Mouse (Mus musculus) thymus, adult 2 months (tissue): ENCODE results near the gene Hook2. TPM values are rescaled to one million over a fixed set of nuclear protein-coding genes. Genes with fewer than 3 reads are reported as not detected.

Experiments
- DNase-seq: peaks from one replicate; pipeline ENCODE4 v3.0.0; 2021
- H3K27ac ChIP-seq: fragments of 200-500 bp; 2 replicates; pipeline ENCODE4 v1.5.1; 2012; ENCODE audit warnings: low read length, control low read depth; ENCODE audit not compliant: control insufficient read depth, insufficient read depth
- H3K27me3 ChIP-seq: fragments of 200-500 bp; 2 replicates; pipeline ENCODE4 v1.6.1; 2012; ENCODE audit warnings: mild to moderate bottlenecking, low read length, moderate library complexity, mixed read lengths; ENCODE audit not compliant: control insufficient read depth, insufficient read depth
- H3K36me3 ChIP-seq: fragments of 200-500 bp; 2 replicates; pipeline ENCODE4 v1.6.1; 2012; ENCODE audit warnings: mild to moderate bottlenecking, low read length, moderate library complexity; ENCODE audit not compliant: control insufficient read depth, insufficient read depth
- H3K4me1 ChIP-seq: fragments of 200-500 bp; replicated peaks from 2 replicates; pipeline ENCODE4 v1.6.1; 2012; ENCODE audit warnings: low read length; ENCODE audit not compliant: control insufficient read depth, insufficient read depth
- H3K4me3 ChIP-seq: fragments of 200-500 bp; 2 replicates; pipeline ENCODE4 v1.5.1; 2012; ENCODE audit warnings: mild to moderate bottlenecking, low read length, control low read depth, moderate library complexity; ENCODE audit not compliant: control insufficient read depth, insufficient read depth
- CTCF ChIP-seq: fragments of 200-500 bp; IDR thresholded peaks from 2 replicates; pipeline ENCODE4 v1.5.1; 2012; ENCODE audit warnings: mild to moderate bottlenecking, control low read depth, low read length, moderate library complexity, borderline replicate concordance; ENCODE audit not compliant: control insufficient read depth, poor library complexity, insufficient read depth; ENCODE audit errors: extremely low read depth
- POLR2A ChIP-seq: fragments of 200-500 bp; IDR thresholded peaks from 2 replicates; pipeline ENCODE4 v1.6.1; 2012; ENCODE audit warnings: mild to moderate bottlenecking, low read length, control low read depth, moderate library complexity; ENCODE audit not compliant: control insufficient read depth, poor library complexity, insufficient read depth; ENCODE audit errors: extremely low read depth
- WGBS: fragments of 180-500 bp; shearing (Covaris S2); methylation state at CpG from one replicate; pipeline ENCODE4 v1.1.7; 2018; 5-methylcytosine and 5-hydroxymethylcytosine counted together
- polyA plus RNA-seq: library from polyadenylated mRNA; depleted of rRNA; stranded (reverse); fragments of >200 nt; gene quantifications from 2 replicates; pipeline ENCODE4 v1.2.3, GENCODE M21; 2012

The Hook2 gene
- polyA plus RNA-seq, 1 experiment, result 7.4 TPM

DNA sequence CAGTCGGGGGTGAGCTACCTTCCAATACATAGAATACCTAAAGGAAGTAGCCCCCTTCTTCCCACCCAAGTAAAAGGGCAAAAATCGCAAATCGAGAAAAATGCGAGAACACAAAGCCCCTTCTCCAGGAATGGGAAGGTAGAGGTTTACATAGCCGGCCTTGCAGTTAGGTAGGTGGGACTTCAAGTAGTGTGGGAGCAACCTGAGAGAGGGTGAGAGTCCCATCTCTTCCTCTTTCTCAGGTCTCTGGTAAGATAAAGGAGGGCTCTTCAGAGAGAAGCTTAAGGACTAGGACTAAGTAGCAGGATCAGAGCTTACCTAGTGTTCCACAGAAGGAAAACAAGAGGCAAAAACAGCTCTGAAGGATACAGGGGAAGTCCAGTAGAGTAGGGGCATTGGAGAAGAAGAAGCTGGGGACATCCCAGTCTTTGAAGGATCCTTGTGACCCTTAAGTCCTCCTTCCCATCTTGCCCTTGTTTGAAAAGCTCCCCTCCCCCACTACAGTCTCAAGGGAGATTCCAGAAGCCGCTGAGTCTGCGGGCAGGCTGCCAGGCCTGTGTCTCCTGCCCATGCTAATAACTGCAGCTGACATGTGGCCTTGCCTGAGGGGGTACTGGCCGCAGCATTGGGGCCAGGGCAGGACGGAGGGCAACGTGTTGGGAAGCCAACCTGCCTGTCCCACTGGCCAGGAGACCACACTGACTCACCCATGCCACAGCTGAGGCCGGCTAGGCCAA lies 9.6 kb upstream of the Hook2 start:
- H3K27ac ChIP-seq, result peak overlapping the region; percentile 10; the same call in 1 of the 2 replicates
- H3K4me3 ChIP-seq, result peak overlapping the region; percentile 34; the same call in 1 of the 2 replicates
- WGBS, result 51% methylated on average over 11 of the region's 11 CpGs
- no peaks in the 10 kb centered on the region for H3K27me3 ChIP-seq
- no peaks in the 10 kb centered on the region for H3K36me3 ChIP-seq
- H3K4me1 ChIP-seq, result peaks cover 49% of the 10 kb centered on the region
- no peak for TF ChIP-seq POLR2A
- no peak for TF ChIP-seq CTCF
- peak; percentile 20 for DNase-seq

DNA sequence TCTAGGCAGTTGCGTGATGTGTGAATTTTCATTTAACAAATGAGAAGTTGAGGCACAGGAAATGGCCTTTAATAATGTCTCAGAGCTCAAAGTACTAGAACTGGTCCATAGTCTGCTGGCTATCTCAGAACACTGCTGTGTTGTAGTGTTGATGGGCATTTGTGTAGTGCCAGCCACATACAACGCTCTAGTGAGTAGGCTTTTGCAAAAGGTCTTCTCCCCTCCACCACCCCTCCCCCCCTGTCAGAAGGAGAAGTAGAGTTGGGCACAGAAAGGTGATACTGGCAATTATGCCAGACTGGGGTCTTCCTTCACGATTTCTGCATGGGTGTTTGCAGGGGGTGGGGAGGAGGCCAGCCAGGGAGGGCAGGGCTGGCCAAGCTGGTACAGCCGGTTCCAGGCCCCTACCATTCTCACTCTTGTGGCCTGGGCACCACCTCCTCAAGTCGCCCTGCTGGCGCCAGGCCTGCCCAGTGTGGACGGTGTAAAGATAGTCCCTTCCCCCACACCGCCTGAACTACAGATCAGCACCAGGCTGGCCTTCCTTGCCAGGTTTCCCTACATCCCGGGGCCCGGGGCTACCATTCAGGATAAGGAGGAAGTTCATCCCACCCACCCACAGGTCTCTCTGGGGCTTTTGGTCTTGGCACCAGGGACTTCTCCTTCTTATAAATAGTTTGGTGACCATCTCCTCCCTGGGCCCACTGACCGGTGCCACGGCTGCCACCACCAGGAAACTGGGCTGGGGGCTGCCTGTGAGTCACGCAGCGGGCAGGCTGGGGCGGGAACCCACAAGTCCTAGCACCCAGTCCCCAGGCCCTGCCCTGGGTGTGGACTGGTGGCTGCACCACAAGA lies 8.5 kb upstream of the Hook2 start:
- Histone ChIP-seq H3K36me3 (no peaks in the 10 kb centered on the region), H3K4me3 (no peak overlapping the region), H3K27me3 (no peaks in the 10 kb centered on the region), H3K4me1 (peaks cover 50% of the 10 kb centered on the region), H3K27ac (0 out of 2 replicates have a peak overlapping the region, but pooled peaks have one; percentile 22)
- DNase-seq, result no peak
- 60% methylated on average over 15 of the region's 15 CpGs for WGBS
- TF ChIP-seq CTCF (no peak), POLR2A (no peak)

DNA sequence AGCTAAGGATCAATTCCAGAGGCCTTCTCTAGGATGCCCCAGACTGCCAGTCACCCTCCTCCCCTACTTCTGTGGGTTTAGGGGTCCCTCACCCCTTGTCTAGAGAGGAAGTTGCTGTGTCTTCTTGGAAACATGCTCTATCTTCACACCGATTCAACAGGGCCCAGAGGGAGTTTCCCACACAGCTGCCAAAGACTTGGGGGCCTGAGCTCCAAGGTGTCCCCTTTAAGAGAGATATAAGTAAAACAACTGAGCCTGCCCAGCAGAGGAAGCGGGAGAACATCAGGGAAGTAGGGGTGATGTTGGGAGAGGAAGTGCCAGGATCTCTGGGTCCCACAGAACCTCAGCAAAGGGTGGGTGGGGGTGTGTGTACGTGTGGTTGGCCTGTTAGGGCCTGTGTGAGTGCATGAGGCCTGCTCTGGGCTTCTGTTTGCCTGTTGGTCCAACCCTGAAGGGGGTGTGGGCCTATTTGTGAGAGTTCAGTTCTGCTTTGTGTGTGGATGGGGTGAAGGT lies 7.8 kb upstream of the Hook2 start:
- H3K4me3 ChIP-seq, result no peak overlapping the region

DNA sequence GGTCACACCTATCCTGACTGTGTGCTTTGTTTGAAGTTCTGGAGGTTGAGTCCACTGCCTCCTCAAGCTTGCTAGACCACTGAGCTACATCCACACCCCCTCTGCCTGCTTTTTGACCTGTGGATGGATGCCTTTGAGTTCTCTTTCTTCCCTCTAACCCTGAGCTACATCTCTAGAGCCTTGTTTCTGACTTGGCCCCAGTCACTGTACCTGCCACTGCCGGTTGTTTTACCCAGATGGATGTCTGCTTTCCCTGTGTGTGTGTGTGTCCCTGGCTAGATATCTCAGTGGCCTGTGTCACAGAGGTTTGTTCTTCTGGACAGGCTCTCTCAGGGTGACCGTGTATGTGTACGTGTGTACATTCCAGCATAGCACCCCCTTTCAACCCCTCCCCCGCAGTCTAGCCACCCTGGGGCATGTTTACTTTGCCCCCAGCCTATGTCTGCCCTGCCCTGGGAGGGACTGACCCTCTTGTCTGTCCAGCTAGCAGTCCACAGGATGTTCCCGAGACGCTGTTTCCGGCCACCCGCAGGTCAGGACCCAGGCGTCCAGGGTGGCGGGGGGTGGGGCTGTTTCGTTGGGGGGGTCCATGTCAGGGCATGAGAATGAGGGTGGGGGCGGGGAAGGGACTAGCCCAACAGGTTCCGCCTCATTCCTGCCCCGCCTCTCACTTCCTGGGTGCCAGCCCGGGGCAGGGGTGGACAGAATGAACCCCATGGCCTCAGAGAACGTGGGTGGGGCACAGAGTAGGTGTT lies 5.9 kb upstream of the Hook2 start:
- WGBS, result 62% methylated on average over 16 of the region's 16 CpGs
- peak; percentile 28 for DNase-seq
- Histone ChIP-seq H3K36me3 (no peaks in the 10 kb centered on the region), H3K27me3 (no peaks in the 10 kb centered on the region), H3K4me1 (peaks cover 46% of the 10 kb centered on the region), H3K4me3 (no peak overlapping the region), H3K27ac (peak overlapping the region; percentile 22; the same call in 1 of the 2 replicates)
- TF ChIP-seq CTCF (no peak), POLR2A (no peak)

More for the DNA sequence above, 7.8 kb upstream of the Hook2 start:
- H3K27ac ChIP-seq, result 0 out of 2 replicates have a peak overlapping the region, but pooled peaks have one; percentile 22
- H3K36me3 ChIP-seq, result no peaks in the 10 kb centered on the region
- H3K4me1 ChIP-seq, result peaks cover 50% of the 10 kb centered on the region
- TF ChIP-seq POLR2A (no peak), CTCF (no peak)
- 19% methylated on average over 3 of the region's 3 CpGs for WGBS
- no peaks in the 10 kb centered on the region for H3K27me3 ChIP-seq
- DNase-seq, result no peak

DNA sequence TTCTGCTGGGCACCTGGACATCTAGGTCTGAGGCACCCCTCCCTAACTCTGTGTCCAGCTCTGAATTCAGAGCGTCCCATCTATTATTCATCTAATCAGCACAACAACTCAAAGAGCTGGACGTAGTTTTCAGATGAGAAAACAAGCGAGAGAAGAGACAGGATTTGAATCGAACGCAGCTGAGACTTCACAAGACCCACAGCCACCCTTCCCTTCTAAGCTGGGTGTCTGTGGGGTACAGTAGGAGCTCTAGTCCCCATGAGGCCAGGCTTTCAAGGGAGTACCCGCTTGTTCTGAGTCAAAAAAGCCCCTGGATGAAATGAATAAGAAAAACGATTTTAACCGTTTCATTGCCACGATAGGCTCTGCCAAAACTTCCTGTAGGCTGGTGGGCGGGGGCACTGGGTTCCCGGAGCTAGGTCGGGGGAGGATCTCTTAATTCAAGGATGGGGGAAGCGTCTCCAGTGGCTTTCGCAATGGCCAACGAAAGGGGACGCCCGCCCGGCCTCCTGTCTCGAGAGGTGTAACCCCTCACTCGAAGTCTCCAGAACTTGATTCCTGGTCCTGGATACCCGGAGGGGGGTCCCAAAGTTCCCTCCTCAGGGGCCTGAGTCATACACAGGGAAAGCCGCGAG lies 5.2 kb upstream of the Hook2 start:
- Histone ChIP-seq H3K4me3 (peak overlapping the region; percentile 58), H3K36me3 (no peaks in the 10 kb centered on the region), H3K27ac (peak overlapping the region; percentile 22; the same call in 1 of the 2 replicates), H3K27me3 (no peaks in the 10 kb centered on the region), H3K4me1 (peaks cover 40% of the 10 kb centered on the region)
- TF ChIP-seq POLR2A, result no peak
- TF ChIP-seq CTCF, result no peak
- DNase-seq, result no peak
- WGBS, result 5% methylated on average over 23 of the region's 23 CpGs
